ENCODE assay signal across 11 mouse cellular contexts in the genomic region with DNA sequence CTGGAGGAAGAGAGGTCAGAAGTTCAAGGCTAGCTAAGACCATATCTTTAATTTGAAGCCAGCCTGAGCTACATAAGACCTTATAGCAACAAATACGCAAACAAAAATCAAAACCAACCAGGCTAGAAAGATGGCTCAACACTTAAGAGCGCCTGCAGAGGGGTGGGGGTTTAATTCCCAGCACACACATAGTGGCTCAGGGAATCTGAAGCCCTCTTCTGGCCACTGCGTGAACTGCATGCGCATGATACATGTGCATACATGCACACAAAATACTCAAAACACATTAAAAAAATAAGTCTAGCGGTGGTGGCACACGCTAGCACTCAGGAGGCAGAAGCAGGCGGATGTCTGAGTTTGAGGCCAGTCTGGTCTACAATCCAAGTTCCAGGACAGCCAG. TPM values are rescaled to one million over a fixed set of nuclear protein-coding genes. Genes with fewer than 3 reads are reported as not detected.
DNase-seq lines count a peak whose midpoint lies in the region; ATAC-seq and TF ChIP-seq lines count a peak whose summit lies in the region.
"Had no signal": no experiment of that assay in that cellular context is flagged by ENCODE, and none has a peak within 500 bp of the region (broad histone marks: within the 10 kb centered on the region; RNA-seq: fewer than 3 reads in every experiment).

No protein-coding gene starts in this region.

- no peak for TF ChIP-seq EP300 in stomach, postnatal 0 days (optimal IDR thresholded peaks at IDR 0.05)

- peak; percentile 66 for TF ChIP-seq CTCF in stomach, postnatal 0 days (IDR thresholded peaks at IDR 0.05; ENCODE audit: low read depth)

- H3K4me1 ChIP-seq in kidney, embryonic 15.5 days: peaks cover 14% of the 10 kb centered on the region
- H3K4me1 ChIP-seq in stomach, postnatal 0 days (replicated peaks; ENCODE audit: control insufficient read depth, insufficient read depth): no peaks in the 10 kb centered on the region

- H3K4me3 ChIP-seq in kidney, embryonic 15.5 days (replicated peaks): no peak overlapping the region
- no peak overlapping the region for H3K4me3 ChIP-seq in stomach, postnatal 0 days (ENCODE audit: low read depth, low read length)
- H3K4me3 ChIP-seq: liver, embryonic 15.5 days had no signal

- no peaks in the 10 kb centered on the region for H3K9me3 ChIP-seq in kidney, embryonic 15.5 days (replicated peaks)
- no peaks in the 10 kb centered on the region for H3K9me3 ChIP-seq in stomach, postnatal 0 days (ENCODE audit: control insufficient read depth, low read length)
- H3K9me3 ChIP-seq: liver, embryonic 15.5 days had no signal

- H3K4me2 ChIP-seq in kidney, embryonic 15.5 days: no peak overlapping the region
- no peak overlapping the region for H3K4me2 ChIP-seq in stomach, postnatal 0 days (replicated peaks; ENCODE audit: low read depth)
- H3K4me2 ChIP-seq: liver, embryonic 15.5 days had no signal

- intact Hi-C loops in left cerebral cortex, postnatal 4 days (cut with DNase I): no loop called here

- peaks cover 82% of the 10 kb centered on the region for H3K27me3 ChIP-seq in kidney, embryonic 15.5 days
- peaks cover 14% of the 10 kb centered on the region for H3K27me3 ChIP-seq in stomach, postnatal 0 days (ENCODE audit: control insufficient read depth, insufficient read depth, low read length)

- H3K27ac ChIP-seq in kidney, embryonic 15.5 days: no peak overlapping the region
- H3K27ac ChIP-seq in stomach, postnatal 0 days (replicated peaks): no peak overlapping the region
- H3K27ac ChIP-seq: liver, embryonic 15.5 days had no signal

- 40% methylated on average over 7 of the region's 7 CpGs for WGBS in kidney, embryonic 15.5 days
- WGBS in stomach, postnatal 0 days: 41% methylated on average over 7 of the region's 7 CpGs

- H3K9ac ChIP-seq in kidney, embryonic 15.5 days: no peak overlapping the region
- no peak overlapping the region for H3K9ac ChIP-seq in stomach, postnatal 0 days (ENCODE audit: low read length)
- H3K9ac ChIP-seq: liver, embryonic 15.5 days had no signal

- no peaks in the 10 kb centered on the region for H3K36me3 ChIP-seq in kidney, embryonic 15.5 days
- no peaks in the 10 kb centered on the region for H3K36me3 ChIP-seq in stomach, postnatal 0 days (ENCODE audit: control insufficient read depth, insufficient read depth, low read length)
- H3K36me3 ChIP-seq: liver, embryonic 15.5 days had no signal

- DNase-seq in kidney, postnatal 10 days: peak; percentile 50
- DNase-seq in thymus, postnatal 14 days: peak; percentile 50
- no peak for DNase-seq in thymus, postnatal 25 days
- peak; percentile 38 for DNase-seq in c-Kit-positive CD71-positive TER-119-negative erythroid progenitor cells, embryonic 14.5 days (ENCODE audit: low read depth)
- DNase-seq in stomach, postnatal 0 days (ENCODE audit: low spot score): peak; percentile 30
- no peak for DNase-seq in gastrocnemius, postnatal 25 days
- DNase-seq in left cerebral cortex, postnatal 4 days: no peak
- DNase-seq: kidney, adult 8-10 months had no signal

- no peak for ATAC-seq in kidney, embryonic 15.5 days (replicated peaks; ENCODE audit: low FRiP score)
- no peak for ATAC-seq in stomach, postnatal 0 days (ENCODE audit: low FRiP score, low TSS enrichment)

RNA-seq across cellular contexts. Expression of a gene that starts 3.9 kb away (rescaled TPM):
- polyA plus RNA-seq in kidney, embryonic 15.5 days (2015; fragmentation: Nextera tagmentation; extraction: Ambion mirVana): 0.06 TPM in 1 of 2 replicates, not detected in the other
- not detected in 2 replicates for polyA plus RNA-seq in stomach, postnatal 0 days (2015; fragmentation: Nextera tagmentation; extraction: Ambion mirVana)
- not detected for total RNA-seq in gastrocnemius, postnatal 25 days (2021)
- not detected for total RNA-seq in left cerebral cortex, postnatal 4 days (2021)
- total RNA-seq: heart, adult 8-10 months had no signal
- polyA plus RNA-seq: liver, embryonic 15.5 days had no signal

RNA-seq across cellular contexts. Expression of a gene that starts 7.8 kb away (rescaled TPM):
- polyA plus RNA-seq in kidney, embryonic 15.5 days (2015; fragmentation: Nextera tagmentation; extraction: Ambion mirVana): 0.12 and 0.31 TPM in 2 replicates
- polyA plus RNA-seq in stomach, postnatal 0 days (2015; fragmentation: Nextera tagmentation; extraction: Ambion mirVana): 0.11 TPM in 1 of 2 replicates, not detected in the other
- total RNA-seq in gastrocnemius, postnatal 25 days (2021): 1 to 10 TPM in 1 of 2 experiments, under 1 TPM in 1; 0.79 to 1.7 TPM
- total RNA-seq in left cerebral cortex, postnatal 4 days (2021): under 1 TPM; 0.36 to 0.40 TPM
- polyA plus RNA-seq: liver, embryonic 15.5 days had no signal

RNA-seq across cellular contexts. Expression of a gene that starts 22.7 kb away (rescaled TPM):
- polyA plus RNA-seq in kidney, embryonic 15.5 days (2015; fragmentation: Nextera tagmentation; extraction: Ambion mirVana): 51.9 and 55.6 TPM in 2 replicates
- polyA plus RNA-seq in stomach, postnatal 0 days (2015; fragmentation: Nextera tagmentation; extraction: Ambion mirVana): 29.5 and 33.1 TPM in 2 replicates
- 10 to 100 TPM in 1 of 2 experiments, 1 to 10 TPM in 1; 8.3 to 10.4 TPM for total RNA-seq in gastrocnemius, postnatal 25 days (2021)
- total RNA-seq in left cerebral cortex, postnatal 4 days (2021): 100 to 1,000 TPM; 318 to 348 TPM

RNA-seq across cellular contexts. Expression of a gene that starts 23.5 kb away (rescaled TPM):
- polyA plus RNA-seq in kidney, embryonic 15.5 days (2015; fragmentation: Nextera tagmentation; extraction: Ambion mirVana): 2.9 and 3.2 TPM in 2 replicates
- polyA plus RNA-seq in stomach, postnatal 0 days (2015; fragmentation: Nextera tagmentation; extraction: Ambion mirVana): 0.02 TPM in 1 of 2 replicates, not detected in the other
- total RNA-seq in gastrocnemius, postnatal 25 days (2021): under 1 TPM; 0.38 to 0.74 TPM
- total RNA-seq in left cerebral cortex, postnatal 4 days (2021): 100 to 1,000 TPM; 113 to 118 TPM
- polyA plus RNA-seq: liver, embryonic 15.5 days had no signal

RNA-seq across cellular contexts. Expression of a gene that starts 45.6 kb away (rescaled TPM):
- 98.5 and 100 TPM in 2 replicates for polyA plus RNA-seq in kidney, embryonic 15.5 days (2015; fragmentation: Nextera tagmentation; extraction: Ambion mirVana)
- polyA plus RNA-seq in stomach, postnatal 0 days (2015; fragmentation: Nextera tagmentation; extraction: Ambion mirVana): 56.2 TPM in 2 replicates
- total RNA-seq in gastrocnemius, postnatal 25 days (2021): 10 to 100 TPM; 43.6 to 43.9 TPM
- 10 to 100 TPM; 35.0 to 38.1 TPM for total RNA-seq in left cerebral cortex, postnatal 4 days (2021)

Comparison
In these comparisons a context has a peak if more than half of its experiments do, and no peak if none do; other contexts are left out.
1. DNase-seq: peak in kidney, postnatal 10 days (single experiment), thymus, postnatal 14 days (single experiment), c-Kit-positive CD71-positive TER-119-negative erythroid progenitor cells, embryonic 14.5 days (single experiment) and stomach, postnatal 0 days (single experiment); none in thymus, postnatal 25 days (single experiment), gastrocnemius, postnatal 25 days (single experiment) and left cerebral cortex, postnatal 4 days (single experiment).
2. RNA of a gene that starts 22.7 kb away (total RNA-seq): 318 to 348 TPM in left cerebral cortex, postnatal 4 days; 8.3 to 10.4 TPM in gastrocnemius, postnatal 25 days; every median in the first group is over 10 times any median in the second.